Mouse (Mus musculus) thymus, postnatal 14 days (tissue): ENCODE measurements at regions not wholly inside any gene's neighbourhood (a gene's known extent, or its start where the extent isn't known, plus 50 kb on each side); places are given as distances from the start of the nearest gene placed in this dataset.

ENCODE experiments used
- DNase-seq: peaks from one replicate; pipeline ENCODE4 v3.0.0; 2021

DNA sequence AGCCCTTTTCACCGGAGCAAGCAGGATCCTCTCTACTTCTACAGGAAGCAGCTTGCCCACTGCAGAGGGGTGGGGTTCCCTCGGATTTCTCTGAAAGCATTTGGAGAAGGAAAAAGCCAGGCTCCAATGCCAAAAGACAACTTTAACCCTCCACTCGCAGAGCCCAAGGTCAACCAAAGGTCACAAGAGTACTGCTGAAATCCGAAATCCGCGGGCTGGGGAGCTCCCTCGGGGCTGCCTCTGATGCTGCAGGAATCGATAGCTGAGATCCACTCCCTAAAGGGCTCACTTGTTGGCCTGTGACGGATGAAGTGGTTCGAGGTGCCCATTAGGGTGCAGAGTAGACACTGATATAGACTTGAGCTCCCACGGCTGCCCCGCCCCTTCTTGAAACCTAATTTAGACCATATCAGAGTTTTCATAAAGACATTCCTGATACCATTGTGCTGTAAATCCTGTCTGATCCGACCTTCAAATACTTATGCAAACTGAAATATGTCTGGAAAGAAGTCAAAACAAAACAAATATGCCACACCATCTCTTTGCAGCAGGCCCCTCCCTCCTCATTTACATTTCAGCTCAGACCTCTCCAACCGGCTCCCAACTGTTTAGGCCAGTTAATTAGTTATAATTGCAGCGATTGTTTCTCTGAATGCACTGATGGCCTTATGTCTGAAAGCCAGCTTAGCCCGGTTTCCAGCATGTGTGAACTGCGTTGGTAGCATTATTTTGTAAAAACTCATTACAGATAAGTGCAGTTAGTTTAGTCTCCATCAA is 170.8 kb upstream of the Map3k1 start:
- DNase-seq = no peak

GRCm38 (mm10) chr13:111980205-111980595 is 171.4 kb upstream of the Map3k1 start:
- DNase-seq = no peak

DNA sequence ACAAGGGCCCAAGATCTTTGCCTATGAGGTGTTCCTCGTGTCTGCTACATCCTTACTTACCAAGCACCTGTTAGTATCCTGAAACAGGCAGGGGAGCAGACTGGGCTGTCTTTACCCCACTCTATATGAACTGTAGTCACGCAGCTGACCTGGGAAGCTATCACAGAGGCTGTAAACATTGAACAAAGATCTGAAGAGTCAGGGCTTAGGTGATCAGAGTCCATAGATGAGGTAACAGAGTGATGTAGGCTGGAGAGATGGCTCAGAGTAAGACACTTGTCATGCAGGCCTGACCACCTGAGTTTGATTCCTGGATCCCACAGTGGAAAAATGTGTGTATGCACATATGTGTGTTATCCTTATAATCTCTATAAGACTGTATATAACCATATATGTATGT is 172.3 kb upstream of the Map3k1 start:
- DNase-seq = no peak

DNA sequence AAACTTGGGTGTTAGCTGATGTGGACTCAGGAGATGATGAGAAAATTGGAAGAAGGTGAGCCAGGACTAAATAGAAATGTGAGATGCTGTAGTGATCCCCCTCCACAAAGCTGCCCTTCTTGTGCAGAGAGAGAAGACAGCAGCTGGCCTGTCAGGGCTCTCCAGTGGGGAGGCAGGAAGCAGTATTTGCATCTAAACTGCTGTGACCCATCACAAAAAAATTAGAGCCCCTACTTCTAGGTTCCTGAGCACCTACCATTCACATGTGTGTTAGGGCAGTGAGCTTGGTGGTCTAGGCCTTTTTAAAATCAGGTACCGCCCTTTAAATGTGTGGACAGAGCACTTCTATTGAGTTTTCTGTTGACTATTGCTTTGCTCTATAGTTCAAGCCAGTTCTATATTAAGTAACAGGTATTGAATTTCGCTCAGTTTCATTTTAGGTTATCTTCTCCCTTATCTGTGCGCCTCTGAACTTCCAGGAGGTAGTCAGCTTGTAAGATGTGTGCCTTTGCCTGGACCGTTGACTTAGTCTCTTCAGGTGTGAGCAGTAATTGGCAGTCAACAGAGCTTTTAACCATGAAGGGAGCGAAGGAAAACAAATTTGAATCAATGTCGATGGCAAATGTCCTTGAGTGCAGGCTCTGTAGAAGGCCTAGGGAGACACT is 174.1 kb upstream of the Map3k1 start:
- DNase-seq = no peak

DNA sequence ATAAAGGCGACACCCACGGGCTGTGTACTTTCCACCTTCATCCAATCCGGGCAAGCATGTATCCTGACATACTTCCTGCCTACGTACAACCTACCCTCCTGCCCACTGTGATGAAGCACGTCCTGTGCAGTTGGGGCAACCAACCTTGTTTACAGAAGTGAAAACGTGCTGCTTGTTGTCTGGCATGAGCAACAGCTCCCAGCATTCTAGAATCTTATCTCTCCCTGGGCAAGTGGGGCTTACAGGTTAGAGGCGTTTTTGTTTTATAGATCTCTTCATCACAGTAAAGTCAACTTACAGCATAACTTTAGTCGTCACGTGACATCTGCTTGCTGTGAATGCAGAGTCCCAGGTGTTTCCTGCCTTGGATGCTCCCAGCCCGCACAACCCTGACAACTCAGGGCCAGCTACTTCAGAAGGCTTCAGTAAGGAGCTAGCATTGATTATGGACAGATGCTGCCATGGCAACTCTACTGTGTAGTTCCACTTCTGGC is 175.3 kb upstream of the Map3k1 start:
- peak; percentile 73 for DNase-seq

GRCm38 (mm10) chr13:111985406-111985805 is 176.6 kb upstream of the Map3k1 start:
- no peak for DNase-seq

- peak; percentile 67 for DNase-seq
Observed at GRCm38 (mm10) chr13:111986681-111987080, 177.9 kb upstream of the Map3k1 start.

DNA sequence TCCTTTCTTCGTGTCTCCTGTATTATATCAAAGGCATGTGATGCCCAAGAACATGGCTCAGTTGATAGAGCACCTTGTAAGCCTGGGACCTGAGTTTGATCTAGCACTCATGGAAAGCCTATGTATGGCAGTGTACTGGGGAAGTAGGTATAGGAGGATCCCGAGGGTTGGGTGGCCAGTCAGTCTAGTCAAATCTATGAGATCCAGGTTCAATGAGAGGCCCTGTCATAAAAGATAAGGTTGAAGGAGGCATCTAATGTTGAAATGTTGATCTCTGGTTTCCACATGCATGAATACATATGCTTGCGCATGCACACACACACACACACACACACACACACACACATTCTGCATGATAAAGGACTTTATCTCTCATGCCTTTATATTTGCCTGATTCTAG is 178.6 kb upstream of the Map3k1 start:
- no peak for DNase-seq

GRCm38 (mm10) chr13:111990913-111991534 is 182.2 kb upstream of the Map3k1 start:
- DNase-seq = no peak

- DNase-seq = no peak
Observed at GRCm38 (mm10) chr13:111992075-111992847, 183.5 kb upstream of the Map3k1 start.

DNA sequence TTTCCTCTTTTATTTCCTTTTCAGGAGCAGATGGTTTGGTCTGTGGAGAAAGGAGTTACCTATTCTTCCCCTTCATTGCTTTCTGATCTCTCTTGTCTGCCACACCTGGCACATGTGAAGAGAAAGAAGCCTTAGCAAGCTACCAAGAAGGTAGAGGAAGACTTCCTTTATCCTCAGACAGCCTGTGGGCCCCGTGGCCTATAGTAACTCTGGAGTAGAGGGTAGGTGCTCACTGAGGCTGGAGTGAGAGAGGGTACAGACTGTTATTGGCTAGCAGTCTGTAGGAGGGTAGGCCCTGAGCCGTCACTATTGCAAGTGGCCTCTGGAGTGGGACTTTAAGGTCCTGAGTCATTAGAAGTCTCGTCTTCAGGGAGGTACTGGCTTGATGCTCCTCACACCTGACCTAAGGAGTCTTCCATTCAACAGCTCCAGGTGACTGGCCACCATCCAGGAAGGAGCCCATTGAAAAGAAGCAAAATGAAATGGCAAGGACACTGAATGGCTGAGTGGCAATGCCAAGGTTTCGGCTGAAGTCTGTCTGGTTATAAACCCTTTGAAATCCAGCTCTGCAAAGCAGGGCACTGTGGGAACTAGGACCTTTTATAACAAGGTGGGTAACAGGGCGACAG is 186.2 kb upstream of the Map3k1 start:
- peak; percentile 53 for DNase-seq

DNA sequence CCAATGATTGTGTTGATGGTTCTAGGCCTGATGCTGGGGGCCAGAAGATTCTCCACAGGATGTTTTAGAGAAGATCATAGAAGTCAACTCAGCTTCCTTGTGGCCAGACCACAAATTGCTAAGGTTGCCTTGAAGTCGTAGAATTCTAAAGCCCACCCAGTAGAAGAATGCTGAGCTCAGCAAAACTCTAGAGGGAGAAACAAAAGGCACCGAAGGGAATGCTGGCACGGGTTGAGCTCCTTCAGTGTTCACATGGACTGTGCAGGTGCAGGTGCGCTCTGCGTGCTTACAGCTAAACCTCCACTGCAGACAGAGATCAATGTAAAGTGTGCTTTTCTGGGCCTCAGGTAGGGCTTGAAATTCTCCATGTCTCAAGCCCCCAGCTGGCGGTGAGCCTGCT is 186.9 kb upstream of the Map3k1 start:
- peak; percentile 54 for DNase-seq

- no peak for DNase-seq
Observed at GRCm38 (mm10) chr13:111996910-111997309, 188.1 kb upstream of the Map3k1 start.

GRCm38 (mm10) chr13:111997980-111998945 is 189.5 kb upstream of the Map3k1 start:
- DNase-seq = no peak

DNA sequence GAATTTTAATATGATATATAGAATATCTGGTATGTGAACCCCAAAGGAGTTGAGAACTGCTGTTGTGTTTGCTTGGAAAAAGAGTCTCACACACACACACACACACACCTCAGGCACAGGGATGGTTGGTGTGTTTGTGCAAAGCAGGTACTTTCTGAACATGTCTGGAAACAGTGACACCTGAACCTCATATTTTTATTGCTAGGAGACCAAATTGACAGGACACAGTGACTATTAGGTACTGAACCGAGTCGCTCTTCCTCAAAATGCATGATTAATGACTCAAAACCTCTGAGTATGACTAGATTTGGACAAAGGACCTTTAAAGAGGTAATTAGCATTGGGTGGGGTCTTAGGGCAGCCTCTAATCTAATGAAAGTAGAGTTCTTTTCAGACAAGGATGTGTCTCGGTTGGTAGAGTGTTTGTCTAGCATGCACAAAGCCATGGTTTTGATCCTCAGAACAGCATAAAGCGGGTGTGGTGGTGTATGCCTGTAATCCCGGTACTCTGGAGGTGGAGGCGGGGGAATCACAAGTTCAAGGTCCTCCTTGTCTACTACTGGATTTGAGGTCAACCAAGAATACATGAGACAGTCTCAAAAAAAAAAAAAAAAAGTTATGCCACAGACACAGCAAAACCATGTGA is 191.0 kb upstream of the Map3k1 start:
- no peak for DNase-seq

DNA sequence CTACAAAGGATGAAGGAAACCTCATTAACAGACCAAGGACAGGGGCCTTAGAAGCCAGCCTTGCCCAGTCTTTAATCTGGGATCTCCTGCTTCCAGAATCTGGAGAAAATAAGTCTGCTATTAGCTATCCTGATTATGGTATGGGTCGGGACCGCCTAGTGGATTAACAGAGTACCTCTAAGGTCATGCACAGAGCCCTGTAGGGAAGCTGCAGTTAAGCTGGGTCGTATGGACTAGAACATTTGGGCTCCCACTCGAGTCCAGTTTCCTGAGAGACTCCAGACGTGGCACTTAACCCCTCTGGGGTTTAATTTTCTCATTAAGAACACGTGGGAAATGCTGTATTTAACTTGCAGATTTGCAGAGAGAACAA is 191.5 kb upstream of the Map3k1 start:
- no peak for DNase-seq

- DNase-seq = no peak
Observed at GRCm38 (mm10) chr13:112000696-112001095, 191.9 kb upstream of the Map3k1 start.

DNA sequence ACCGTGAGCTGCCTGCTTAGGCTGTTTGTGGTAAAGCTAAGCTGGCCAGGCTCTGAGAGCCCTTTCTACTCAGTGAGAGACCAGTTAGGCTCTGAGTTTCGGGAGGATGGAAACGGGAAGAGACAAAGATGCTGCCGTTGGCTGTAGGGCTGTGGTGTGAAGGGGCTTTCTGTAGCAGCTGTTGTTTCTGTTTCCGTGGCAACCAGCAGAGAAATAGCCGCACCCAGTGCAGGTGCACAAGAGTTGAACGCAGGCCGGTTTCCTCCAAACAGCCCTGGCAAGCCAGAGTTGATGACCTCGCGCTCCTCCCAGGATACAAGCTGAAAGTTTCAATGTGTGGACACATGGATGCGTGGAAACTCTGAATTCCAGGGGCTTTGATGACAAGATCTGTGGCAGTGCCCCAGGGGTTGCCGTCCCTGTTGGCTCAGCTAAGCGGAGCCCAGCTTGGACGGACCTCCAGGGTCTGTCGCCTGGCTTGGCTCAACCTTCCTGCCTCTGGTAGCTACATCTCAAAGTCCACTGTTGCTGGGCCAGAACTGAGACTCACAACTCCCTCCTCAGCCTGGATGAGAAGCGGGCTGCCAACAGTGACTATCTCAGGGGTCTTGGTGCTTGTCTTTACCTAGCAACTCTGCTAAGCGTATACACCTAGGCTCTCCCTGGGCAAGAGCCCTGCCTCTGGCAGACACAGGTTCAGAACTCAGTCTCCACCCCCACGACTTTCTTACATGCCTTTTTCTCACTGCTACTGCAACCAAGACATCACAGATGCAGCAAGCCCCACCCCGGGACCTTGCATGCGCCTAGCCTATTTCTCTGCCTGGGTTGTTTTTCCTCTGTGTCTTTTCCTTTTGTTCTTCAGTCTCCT is 192.6 kb upstream of the Map3k1 start:
- DNase-seq = peak; percentile 90

- DNase-seq = peak; percentile 82
Observed at GRCm38 (mm10) chr13:112002661-112003347, 194.0 kb upstream of the Map3k1 start.
